Mouse (Mus musculus) lung, adult 2 months (tissue): Measurements from ENCODE around the gene Olfr1271. TPM values are rescaled to one million over a fixed set of nuclear protein-coding genes. Genes with fewer than 3 reads are reported as not detected.
"Not testable (repeated sequence)": the region's sequence is repeated elsewhere in the genome, so short reads cannot be mapped to it uniquely, and the experiment has no call there.

ENCODE experiments used
- DNase-seq: peaks from one replicate; pipeline ENCODE4 v3.0.0; 2022
- H3K4me1 ChIP-seq: fragments of 200-500 bp; 2 replicates; pipeline ENCODE4 v1.6.1; 2011; ENCODE audit warnings: low read length; ENCODE audit not compliant: control insufficient read depth, insufficient read depth
- H3K4me3 ChIP-seq: fragments of 200-500 bp; replicated peaks from 2 replicates; pipeline ENCODE3; 2011; ENCODE audit warnings: low read depth, mild to moderate bottlenecking, control low read depth, low read length; ENCODE audit errors: extremely low read depth
- CTCF ChIP-seq: fragments of 200-500 bp; IDR thresholded peaks from 2 replicates; pipeline ENCODE4 v1.5.1; 2011; ENCODE audit warnings: mild to moderate bottlenecking, low read length, control low read depth; ENCODE audit not compliant: insufficient read depth
- POLR2A ChIP-seq: fragments of 200-500 bp; IDR thresholded peaks from 2 replicates; pipeline ENCODE4 v1.6.1; 2011; ENCODE audit warnings: low read depth, mild to moderate bottlenecking, control low read depth, low read length, borderline replicate concordance; ENCODE audit errors: extremely low read depth
- WGBS: fragments of 180-500 bp; shearing (Covaris S2); methylation state at CpG from one replicate; pipeline ENCODE4 v1.1.7; 2018; 5-methylcytosine and 5-hydroxymethylcytosine counted together
- polyA plus RNA-seq: library from polyadenylated mRNA; depleted of rRNA; stranded (reverse); fragments of >200 nt; gene quantifications from 2 replicates; pipeline ENCODE4 v1.2.3, GENCODE M21; 2012; rRNA removed

The Olfr1271 gene
- polyA plus RNA-seq, result not detected in 2 replicates

DNA sequence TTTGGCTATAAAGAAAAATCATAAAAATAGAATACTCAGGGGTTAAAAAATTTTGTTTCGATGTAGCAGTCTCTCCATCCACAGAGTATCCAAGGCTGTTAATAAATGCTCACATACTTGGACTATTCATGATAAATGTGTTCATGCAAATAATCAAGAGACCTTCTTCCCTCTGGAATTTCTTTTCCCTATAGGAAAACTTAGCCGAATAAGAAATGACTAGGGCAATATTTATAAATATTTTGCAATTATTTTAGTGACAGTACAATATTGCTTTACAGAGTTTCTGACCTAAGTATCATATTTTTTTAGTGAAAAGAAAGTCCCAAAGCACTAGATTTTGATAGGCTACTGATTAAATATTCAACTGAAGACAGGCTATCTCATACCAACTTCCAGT, at the start of gene Olfr1271:
Olfr1271 (minus strand) TSS at position 101 of the 400 bp plus-strand sequence.
- 77% methylated on average over 2 of the region's 2 CpGs for WGBS
- no peak within 1 kb of the TSS for H3K4me3 ChIP-seq
- no peaks in the 10 kb centered on the region for H3K4me1 ChIP-seq
- no peak for TF ChIP-seq POLR2A
- no peak for TF ChIP-seq CTCF
- no peak for DNase-seq

DNA sequence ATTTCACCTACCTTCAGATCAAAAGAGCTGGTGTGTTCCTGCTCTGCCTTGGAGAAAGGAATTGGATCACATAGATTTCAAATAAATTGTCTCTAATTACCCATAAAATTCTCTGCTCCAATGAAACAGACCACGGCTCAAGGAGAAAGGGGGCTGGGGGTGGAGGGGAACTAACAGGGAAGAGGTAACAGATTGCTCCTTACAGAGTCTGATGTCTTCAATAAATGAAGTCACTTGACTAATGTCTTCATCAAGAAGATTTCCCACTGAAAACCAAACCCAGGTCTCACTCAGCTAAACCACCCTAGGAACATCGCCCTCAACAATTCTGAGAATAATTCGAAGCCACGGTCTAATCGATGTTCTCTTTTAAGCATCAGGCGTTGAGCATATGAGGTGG, 21.9 kb upstream of the Olfr1271 start, which contains the start of gene Olfr1272:
Olfr1272 (minus strand) TSS at position 101 of the 400 bp plus-strand sequence.
- Histone ChIP-seq H3K4me1 (no peaks in the 10 kb centered on the region), H3K4me3 (no peak within 1 kb of the TSS)
- 86% methylated on average over 6 of the region's 6 CpGs for WGBS
- DNase-seq, result no peak
- TF ChIP-seq CTCF (no peak), POLR2A (no peak)

DNA sequence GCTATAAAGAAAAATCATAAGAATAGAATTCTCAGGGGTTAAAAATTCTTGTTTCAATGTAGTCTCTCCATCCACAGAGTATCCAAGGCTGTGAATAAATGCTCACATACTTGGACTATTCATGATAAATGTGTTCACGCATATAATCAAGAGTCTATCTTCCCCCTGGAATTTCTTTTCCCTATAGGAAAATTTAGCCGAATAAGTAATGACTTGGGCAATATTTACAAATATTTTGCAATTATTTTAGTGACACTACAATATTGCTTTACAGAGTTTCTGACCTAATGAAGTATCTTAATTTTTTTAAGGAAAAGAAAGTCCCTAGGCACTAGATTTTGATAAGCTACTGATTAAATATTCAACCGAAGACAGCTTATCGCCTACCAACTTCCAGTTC, 13.3 kb downstream of the Olfr1271 start, which contains the start of gene Olfr142:
Olfr142 (minus strand) TSS at position 101 of the 400 bp plus-strand sequence.
- no peak within 1 kb of the TSS for H3K4me3 ChIP-seq
- no peaks in the 10 kb centered on the region for H3K4me1 ChIP-seq
- WGBS, result 94% methylated on average over 4 of the region's 4 CpGs
- no peak for TF ChIP-seq POLR2A
- TF ChIP-seq CTCF, result no peak
- no peak for DNase-seq

DNA sequence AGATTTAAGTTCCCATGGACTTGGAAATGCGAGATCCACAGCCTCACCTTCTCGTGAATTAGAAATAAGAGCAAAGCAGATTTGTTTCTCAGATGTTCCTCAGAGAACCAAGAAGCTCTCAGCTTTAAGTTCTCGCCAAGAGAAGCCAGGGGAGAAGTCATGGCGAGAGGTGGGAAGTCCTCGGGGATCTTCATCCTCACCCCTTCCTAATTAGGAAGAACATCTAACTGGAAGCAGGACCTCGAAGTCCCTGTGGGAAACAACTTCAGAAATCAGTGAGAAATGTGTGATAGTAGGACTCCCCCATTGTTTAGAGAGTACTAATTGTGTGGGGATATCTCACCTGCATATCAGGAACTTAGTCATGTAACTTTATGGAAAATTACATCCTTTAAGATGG, 46.4 kb downstream of the Olfr1271 start, which contains the start of gene Olfr1506:
Olfr1506 (minus strand) TSS at position 101 of the 400 bp plus-strand sequence.
- no CpG with 5 or more reads among the region's 6 CpGs for WGBS
- DNase-seq, H3K4me1 ChIP-seq, H3K4me3 ChIP-seq: not testable (repeated sequence)

Other genes with a start within 250 kb of the Olfr1271 start
- gene Olfr1264, start 245.5 kb downstream of the Olfr1271 start, polyA plus RNA-seq, result not detected in 2 replicates
- not detected in 2 replicates for gene Olfr1265, start 235.7 kb downstream of the Olfr1271 start, polyA plus RNA-seq
- gene Olfr140, start 207.4 kb downstream of the Olfr1271 start, polyA plus RNA-seq, result not detected in 2 replicates
- not detected in 2 replicates for gene Olfr1269, start 149.6 kb downstream of the Olfr1271 start, polyA plus RNA-seq
- gene Olfr32, start 128.7 kb downstream of the Olfr1271 start, polyA plus RNA-seq, result not detected in 2 replicates
- not detected in 2 replicates for gene Olfr1270, start 117.9 kb downstream of the Olfr1271 start, polyA plus RNA-seq
- not detected in 2 replicates for gene Olfr1506, start 46.5 kb downstream of the Olfr1271 start, polyA plus RNA-seq
- not detected in 2 replicates for gene Olfr142, start 13.4 kb downstream of the Olfr1271 start, polyA plus RNA-seq
- gene Olfr1272, start 21.8 kb upstream of the Olfr1271 start, polyA plus RNA-seq, result not detected in 2 replicates
- gene Gm13769, start 51.2 kb upstream of the Olfr1271 start, polyA plus RNA-seq, result not detected in 2 replicates
- not detected in 2 replicates for gene Olfr1274-ps, start 127.7 kb upstream of the Olfr1271 start, polyA plus RNA-seq